Mouse (Mus musculus) stomach, embryonic 14.5 days (tissue): ENCODE measurements around the gene Brinp3. TPM values are rescaled to one million over a fixed set of nuclear protein-coding genes. Genes with fewer than 3 reads are reported as not detected.
A peak's percentile ranks its signal among the peaks of the same experiment; 100 is the strongest.
"Not testable (repeated sequence)": the region's sequence is repeated elsewhere in the genome, so short reads cannot be mapped to it uniquely, and the experiment has no call there.

Experiments
- ATAC-seq: fragments of 200-750 bp; cut with Nextera tagmentation; 2 replicates; pipeline ENCODE4 v1.8.0; 2017; ENCODE audit warnings: low read depth, moderate TSS enrichment; ENCODE audit not compliant: insufficient number of reproducible peaks, insufficient read depth, low FRiP score
- H3K27ac ChIP-seq: fragments of 300-500 bp; sonication (generic); 2 replicates; pipeline ENCODE4 v1.5.1; 2014; ENCODE audit warnings: mild to moderate bottlenecking, low read length, moderate library complexity, mixed read lengths
- H3K27me3 ChIP-seq: fragments of 300-500 bp; sonication (generic); 2 replicates; pipeline ENCODE4 v1.6.1; 2014; ENCODE audit warnings: low read length, control low read depth, mixed read lengths; ENCODE audit not compliant: control insufficient read depth, insufficient read depth
- H3K36me3 ChIP-seq: fragments of 300-500 bp; sonication (generic); 2 replicates; pipeline ENCODE4 v1.6.1; 2014; ENCODE audit warnings: mild to moderate bottlenecking, control low read depth, low read length, moderate library complexity, mixed read lengths; ENCODE audit not compliant: control insufficient read depth, insufficient read depth
- H3K4me1 ChIP-seq: fragments of 300-500 bp; sonication (generic); 2 replicates; pipeline ENCODE4 v1.6.1; 2014; ENCODE audit warnings: low read length, control low read depth, mixed read lengths; ENCODE audit not compliant: control insufficient read depth, insufficient read depth
- H3K4me2 ChIP-seq: fragments of 300-500 bp; sonication (generic); replicated peaks from 2 replicates; pipeline ENCODE4 v1.6.1; 2014; ENCODE audit warnings: low read depth, low read length, control low read depth
- H3K4me3 ChIP-seq: fragments of 300-500 bp; sonication (generic); 2 replicates; pipeline ENCODE4 v1.5.1; 2014; ENCODE audit warnings: low read depth, low read length, control low read depth
- H3K9ac ChIP-seq: fragments of 300-500 bp; sonication (generic); replicated peaks from 2 replicates; pipeline ENCODE4 v1.6.1; 2014; ENCODE audit warnings: low read depth, mild to moderate bottlenecking, control low read depth, low read length, moderate library complexity, mixed read lengths
- H3K9me3 ChIP-seq: fragments of 300-500 bp; sonication (generic); 2 replicates; pipeline ENCODE4 v1.6.1; 2016; ENCODE audit warnings: low read depth, low read length, control low read depth; ENCODE audit not compliant: control insufficient read depth
- WGBS: fragments of 180-500 bp; shearing (Covaris S2); extraction: QIAGEN DNeasy Blood & Tissue Kit; methylation state at CpG from one replicate; pipeline ENCODE4 v1.1.7; 2014; 5-methylcytosine and 5-hydroxymethylcytosine counted together
- polyA plus RNA-seq: library from polyadenylated mRNA; unstranded; fragments of >200 nt; fragmentation: Nextera tagmentation; extraction: Ambion mirVana; gene quantifications from 2 replicates; pipeline ENCODE4 v1.2.1, GENCODE M21; 2014

Gene Brinp3
- polyA plus RNA-seq, 1 experiment from 2014 or later, result 5.8 TPM

GRCm38 (mm10) chr1:146724784-146725513 is 230.4 kb downstream of the Brinp3 start:
- ATAC-seq, result peak; percentile 80; the same call in 1 of the 2 replicates
- H3K4me1 ChIP-seq, H3K27ac ChIP-seq, H3K36me3 ChIP-seq, H3K9ac ChIP-seq, H3K4me3 ChIP-seq, H3K9me3 ChIP-seq, H3K27me3 ChIP-seq: not testable (repeated sequence)
- WGBS, result 3% methylated on average over 28 of the region's 35 CpGs
- H3K4me2 ChIP-seq, result peak overlapping the region; percentile 45

- Histone ChIP-seq H3K4me3 (no peak overlapping the region), H3K4me1 (no peaks in the 10 kb centered on the region), H3K36me3 (no peaks in the 10 kb centered on the region), H3K9ac (no peak overlapping the region), H3K27me3 (no peaks in the 10 kb centered on the region), H3K27ac (no peak overlapping the region), H3K4me2 (no peak overlapping the region), H3K9me3 (no peaks in the 10 kb centered on the region)
- ATAC-seq, result no peak
These were observed 256.5 kb downstream of the Brinp3 start for GRCm38 (mm10) chr1:146751066-146751465.

GRCm38 (mm10) chr1:146783259-146783658 is 288.7 kb downstream of the Brinp3 start:
- 57% methylated on average over 4 of the region's 4 CpGs for WGBS
- H3K4me3 ChIP-seq, result no peak overlapping the region

GRCm38 (mm10) chr1:146787236-146787635 is 292.7 kb downstream of the Brinp3 start:
- H3K4me1 ChIP-seq, result no peaks in the 10 kb centered on the region
- H3K9ac ChIP-seq, result no peak overlapping the region
- H3K27me3 ChIP-seq, result no peaks in the 10 kb centered on the region
- WGBS, result 56% methylated on average over 2 of the region's 2 CpGs
- no peaks in the 10 kb centered on the region for H3K36me3 ChIP-seq
- H3K4me3 ChIP-seq, result no peak overlapping the region
- no peaks in the 10 kb centered on the region for H3K9me3 ChIP-seq
- H3K4me2 ChIP-seq, result no peak overlapping the region
- ATAC-seq, result no peak
- H3K27ac ChIP-seq, result no peak overlapping the region

More at GRCm38 (mm10) chr1:146783259-146783658, 288.7 kb downstream of the Brinp3 start:
- no peak for ATAC-seq
- no peaks in the 10 kb centered on the region for H3K36me3 ChIP-seq
- H3K27ac ChIP-seq, result no peak overlapping the region
- H3K27me3 ChIP-seq, result no peaks in the 10 kb centered on the region
- no peaks in the 10 kb centered on the region for H3K4me1 ChIP-seq
- H3K9ac ChIP-seq, result no peak overlapping the region
- no peaks in the 10 kb centered on the region for H3K9me3 ChIP-seq
- H3K4me2 ChIP-seq, result no peak overlapping the region

- H3K4me2 ChIP-seq, result no peak overlapping the region
- no peak overlapping the region for H3K4me3 ChIP-seq
- no peaks in the 10 kb centered on the region for H3K4me1 ChIP-seq
- H3K36me3 ChIP-seq, result no peaks in the 10 kb centered on the region
- H3K27me3 ChIP-seq, result no peaks in the 10 kb centered on the region
- H3K9me3 ChIP-seq, result no peaks in the 10 kb centered on the region
- no peak for ATAC-seq
- H3K27ac ChIP-seq, result no peak overlapping the region
- H3K9ac ChIP-seq, result no peak overlapping the region
These were observed 298.3 kb downstream of the Brinp3 start for GRCm38 (mm10) chr1:146792826-146793225.

- Histone ChIP-seq H3K4me3 (no peak overlapping the region), H3K27ac (no peak overlapping the region), H3K9ac (no peak overlapping the region), H3K4me1 (no peaks in the 10 kb centered on the region), H3K36me3 (no peaks in the 10 kb centered on the region), H3K4me2 (no peak overlapping the region), H3K9me3 (no peaks in the 10 kb centered on the region), H3K27me3 (no peaks in the 10 kb centered on the region)
- 81% methylated on average over 6 of the region's 6 CpGs for WGBS
- no peak for ATAC-seq
These were observed 305.5 kb downstream of the Brinp3 start for GRCm38 (mm10) chr1:146799986-146800553.

GRCm38 (mm10) chr1:146801821-146802220 is 307.3 kb downstream of the Brinp3 start:
- Histone ChIP-seq H3K27me3 (no peaks in the 10 kb centered on the region), H3K9ac (no peak overlapping the region), H3K27ac (no peak overlapping the region), H3K9me3 (no peaks in the 10 kb centered on the region), H3K36me3 (no peaks in the 10 kb centered on the region), H3K4me1 (no peaks in the 10 kb centered on the region), H3K4me2 (no peak overlapping the region), H3K4me3 (no peak overlapping the region)
- WGBS, result 91% methylated on average over 3 of the region's 3 CpGs
- ATAC-seq, result no peak

- Histone ChIP-seq H3K4me1 (no peaks in the 10 kb centered on the region), H3K36me3 (no peaks in the 10 kb centered on the region), H3K27ac (no peak overlapping the region), H3K4me2 (no peak overlapping the region), H3K4me3 (no peak overlapping the region), H3K27me3 (no peaks in the 10 kb centered on the region), H3K9ac (no peak overlapping the region), H3K9me3 (no peaks in the 10 kb centered on the region)
- no peak for ATAC-seq
- WGBS, result 78% methylated on average over 4 of the region's 4 CpGs
These were observed 313.2 kb downstream of the Brinp3 start for GRCm38 (mm10) chr1:146807765-146808164.

- H3K27ac ChIP-seq, result no peak overlapping the region
- no peak overlapping the region for H3K4me2 ChIP-seq
- no peak overlapping the region for H3K4me3 ChIP-seq
- WGBS, result 16% methylated on average over 1 of the region's 1 CpGs
- H3K9ac ChIP-seq, result no peak overlapping the region
- ATAC-seq, result no peak
- no peaks in the 10 kb centered on the region for H3K9me3 ChIP-seq
- H3K27me3 ChIP-seq, result no peaks in the 10 kb centered on the region
- no peaks in the 10 kb centered on the region for H3K4me1 ChIP-seq
- H3K36me3 ChIP-seq, result no peaks in the 10 kb centered on the region
These were observed 339.3 kb downstream of the Brinp3 start for GRCm38 (mm10) chr1:146833888-146834287.
